Mouse (Mus musculus) left cerebral cortex, adult 2 months (tissue): Measurements from ENCODE around the gene Itgad. TPM values are rescaled to one million over a fixed set of nuclear protein-coding genes. Genes with fewer than 3 reads are reported as not detected.
"Not testable (repeated sequence)": the region's sequence is repeated elsewhere in the genome, so short reads cannot be mapped to it uniquely, and the experiment has no call there.

Source experiments
- DNase-seq, 2 experiments: peaks; one replicate each; pipeline ENCODE4 v3.0.0; 2021 to 2022; ENCODE audit warnings: low spot score in 2 of 2, mixed read lengths in 1 of 2; ENCODE audit errors: extremely low spot score in 1 of 2
- H3K27ac ChIP-seq: fragments of 200-600 bp; 2 replicates; pipeline ENCODE4 v1.8.1; 2022
- H3K4me3 ChIP-seq: fragments of 200-600 bp; 2 replicates; pipeline ENCODE4 v1.8.1; 2022
- CTCF ChIP-seq: fragments of 200-600 bp; IDR thresholded peaks from 2 replicates; pipeline ENCODE4 v1.8.1; 2022; ENCODE audit warnings: antibody characterized with exemption, mild to moderate bottlenecking, moderate library complexity
- intact Hi-C: fragments of 180-260 bp; cut with DNase I; formaldehyde crosslinking; loops from one replicate; pipeline ENCODE4 v1.15.1; 2025
- total RNA-seq, 2 experiments: library from RNA; stranded (reverse); gene quantifications; 2 replicates each; pipeline ENCODE4 v1.2.3; 2021

The Itgad gene
- total RNA-seq, 2 experiments from 2014 or later = not detected

DNA sequence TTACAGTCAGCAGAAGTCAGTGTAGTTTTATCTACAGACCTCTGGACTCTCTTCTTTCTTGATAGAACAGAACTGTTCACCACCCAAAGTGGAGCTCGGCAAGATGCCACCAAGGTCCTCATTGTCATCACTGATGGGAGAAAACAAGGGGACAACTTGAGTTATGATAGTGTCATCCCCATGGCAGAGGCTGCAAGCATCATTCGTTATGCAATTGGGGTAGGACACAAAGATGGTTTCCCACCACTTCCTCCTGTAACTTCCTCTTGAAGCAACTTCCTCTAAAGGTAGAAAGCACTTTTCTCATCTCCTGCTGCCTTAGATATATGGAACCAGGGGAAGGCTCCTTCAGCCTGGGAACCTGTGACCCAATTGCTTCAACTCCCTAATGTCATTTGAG lies 20.6 kb upstream of the Itgad start:
- no peak for DNase-seq
- no peak overlapping the region for H3K4me3 ChIP-seq
- intact Hi-C loops = no loop called here
- no peak overlapping the region for H3K27ac ChIP-seq
- no peak for TF ChIP-seq CTCF

DNA sequence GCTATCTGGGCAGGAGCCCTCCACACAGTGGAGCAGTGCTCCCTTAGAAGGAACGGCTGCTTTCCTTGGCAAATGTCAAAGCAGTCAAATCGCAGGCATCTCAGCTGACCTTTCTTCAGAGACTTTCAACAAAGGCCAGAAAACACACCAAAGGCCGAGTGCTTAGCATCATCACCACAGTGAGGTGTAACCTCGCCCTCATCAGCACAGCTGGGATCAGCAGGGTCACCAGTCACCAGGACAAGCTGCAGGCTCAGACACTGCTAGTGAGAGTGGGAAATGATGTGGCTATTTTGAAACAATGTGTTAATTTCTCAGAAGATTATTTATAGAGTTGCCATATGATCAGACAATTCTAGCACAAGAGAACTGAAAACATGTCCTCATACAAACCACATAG lies 17.2 kb upstream of the Itgad start:
- H3K27ac ChIP-seq = no peak overlapping the region
- no peak for DNase-seq
- intact Hi-C loops = no loop called here
- no peak overlapping the region for H3K4me3 ChIP-seq
- TF ChIP-seq CTCF = no peak

DNA sequence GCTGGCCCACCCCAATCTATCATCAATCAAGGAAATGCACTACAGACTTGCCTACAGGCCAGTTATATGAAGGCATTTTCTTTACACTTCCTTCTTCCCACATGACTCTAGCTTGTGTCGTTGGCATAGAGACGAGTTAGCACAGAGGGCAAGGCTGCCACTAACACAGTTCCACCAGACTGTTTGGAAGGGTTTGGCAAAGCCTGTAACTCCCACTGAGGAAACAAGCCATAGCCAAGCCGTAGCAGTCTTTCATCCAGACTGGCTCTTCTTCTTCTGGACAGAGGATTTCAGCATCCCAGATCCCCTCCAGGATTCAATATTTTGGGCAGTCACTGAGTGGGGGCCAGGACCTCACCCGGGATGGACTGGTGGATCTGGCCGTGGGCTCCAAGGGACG lies 14.6 kb upstream of the Itgad start:
- DNase-seq = no peak
- H3K27ac ChIP-seq = no peak overlapping the region
- no peak for TF ChIP-seq CTCF
- intact Hi-C loops = no loop called here
- H3K4me3 ChIP-seq = no peak overlapping the region

DNA sequence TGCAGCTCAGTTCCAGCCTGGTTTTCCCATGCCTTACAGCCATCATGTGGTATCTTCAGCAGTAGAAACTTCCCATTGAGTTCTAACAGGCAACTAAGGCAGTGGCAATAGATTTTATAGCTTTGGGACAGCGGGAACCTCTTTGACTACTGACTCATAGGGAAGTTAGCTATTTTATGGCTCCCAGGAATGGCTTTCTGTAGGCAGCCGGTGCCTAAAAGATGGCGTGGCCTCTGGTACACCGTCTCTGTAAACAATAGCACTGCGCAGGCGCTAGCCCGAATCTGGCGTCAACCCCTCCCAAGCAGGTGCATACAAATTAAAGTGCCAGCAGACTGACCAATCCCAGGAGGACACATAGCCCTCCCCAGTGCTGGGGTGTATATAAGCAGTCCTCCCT lies 3.2 kb upstream of the Itgad start:
- H3K4me3 ChIP-seq = no peak overlapping the region
- intact Hi-C loops = no loop called here

DNA sequence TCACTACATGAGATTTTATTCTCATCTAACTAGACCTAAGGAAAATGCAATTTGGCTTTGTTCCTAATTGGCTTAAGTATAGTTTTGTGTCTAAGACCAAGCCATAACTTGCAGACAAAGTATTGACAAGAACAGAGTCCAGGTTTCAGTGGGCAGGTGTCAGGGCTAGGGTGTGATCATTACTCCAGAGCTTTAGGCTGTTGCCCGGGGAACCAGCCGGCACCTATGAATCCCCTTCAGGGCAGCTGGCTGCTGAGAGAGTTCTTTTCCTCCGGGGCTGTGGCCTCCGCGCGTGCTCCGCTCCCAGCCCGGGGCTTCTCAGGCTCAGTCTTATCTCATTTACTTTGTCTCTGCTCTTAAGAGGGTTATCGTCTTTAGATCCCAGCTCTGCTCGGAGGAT lies 748 bp downstream of the Itgad start:
- no peak overlapping the region for H3K27ac ChIP-seq
- no peak overlapping the region for H3K4me3 ChIP-seq
- no peak for TF ChIP-seq CTCF
- no peak for DNase-seq
- intact Hi-C loops = no loop called here

More for the DNA sequence above, 3.2 kb upstream of the Itgad start:
- no peak overlapping the region for H3K27ac ChIP-seq
- no peak for TF ChIP-seq CTCF
- DNase-seq = no peak

DNA sequence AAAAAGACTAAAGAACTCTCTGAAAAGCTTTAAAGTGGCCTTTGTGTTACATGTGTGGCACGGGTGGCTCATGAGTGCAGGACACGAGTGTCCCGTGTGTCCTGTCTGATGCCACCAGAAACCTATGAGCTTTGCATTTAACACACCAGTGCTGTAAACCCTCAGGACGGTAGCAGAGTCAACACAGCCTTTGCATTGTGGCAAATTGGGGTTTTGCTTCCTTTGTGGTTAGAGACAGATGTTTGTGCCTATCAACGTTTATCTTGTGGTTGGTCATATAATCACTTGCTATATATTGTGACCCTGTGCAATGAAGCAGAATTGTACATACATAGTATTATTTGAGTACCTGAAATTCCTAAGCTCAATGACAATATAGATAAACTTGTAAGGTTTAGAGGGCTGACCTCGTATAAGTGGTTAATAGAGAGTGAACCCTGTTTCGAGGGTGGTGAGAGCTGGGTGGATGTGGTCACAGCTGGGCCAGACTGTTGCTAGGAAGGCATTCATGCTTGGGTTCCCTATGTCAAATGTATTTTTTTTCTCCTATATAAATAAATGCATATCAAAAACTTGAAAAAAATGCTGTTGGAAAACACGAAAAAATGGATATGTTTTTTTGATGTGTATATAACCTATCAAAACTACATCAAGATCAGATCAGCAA lies 4.6 kb downstream of the Itgad start:
- DNase-seq, H3K27ac ChIP-seq, H3K4me3 ChIP-seq, intact Hi-C loops: not testable (repeated sequence)

DNA sequence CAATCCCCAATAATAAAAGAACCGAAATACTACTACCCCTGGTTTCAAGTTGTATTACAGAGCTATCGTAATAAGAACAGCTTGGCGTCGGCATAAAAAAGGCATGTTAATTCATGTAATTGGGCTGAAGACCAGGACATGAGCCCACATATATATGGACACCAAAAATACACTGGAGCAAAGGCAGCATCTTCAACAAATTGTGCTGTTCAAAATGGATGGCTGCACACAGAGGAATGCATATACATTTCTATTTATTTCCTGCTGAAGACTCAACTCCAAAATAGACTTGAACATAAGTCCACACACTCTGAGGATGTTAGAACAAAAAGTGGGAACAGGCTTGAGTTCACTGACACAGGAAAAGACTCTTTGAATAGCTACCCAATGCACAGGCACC lies 9.8 kb downstream of the Itgad start:
- TF ChIP-seq CTCF = no peak
- no peak overlapping the region for H3K4me3 ChIP-seq
- no peak for DNase-seq

DNA sequence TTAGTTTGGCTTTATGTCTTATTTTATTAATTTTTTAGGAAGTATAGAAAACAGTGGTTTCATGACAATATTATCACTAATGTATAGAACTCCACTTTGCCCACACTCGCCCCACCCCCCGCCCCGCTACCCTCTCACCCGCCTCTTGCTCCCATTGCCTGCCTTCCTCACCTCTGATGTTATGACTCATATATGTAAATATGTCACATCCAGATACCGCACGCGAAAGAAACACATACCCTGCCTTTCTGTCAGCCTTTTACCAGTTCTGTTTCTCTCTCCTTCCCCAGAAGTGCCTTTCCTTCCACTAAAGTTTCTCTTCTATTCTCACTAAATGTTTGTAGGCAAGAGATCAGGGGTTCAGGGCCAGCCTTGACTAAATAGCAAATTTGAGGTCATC lies 12.2 kb downstream of the Itgad start:
- DNase-seq = no peak
- no peak overlapping the region for H3K27ac ChIP-seq
- intact Hi-C loops = no loop called here
- no peak for TF ChIP-seq CTCF
- H3K4me3 ChIP-seq = no peak overlapping the region

More for the DNA sequence above, 9.8 kb downstream of the Itgad start:
- intact Hi-C loops = no loop called here
- H3K27ac ChIP-seq = no peak overlapping the region

DNA sequence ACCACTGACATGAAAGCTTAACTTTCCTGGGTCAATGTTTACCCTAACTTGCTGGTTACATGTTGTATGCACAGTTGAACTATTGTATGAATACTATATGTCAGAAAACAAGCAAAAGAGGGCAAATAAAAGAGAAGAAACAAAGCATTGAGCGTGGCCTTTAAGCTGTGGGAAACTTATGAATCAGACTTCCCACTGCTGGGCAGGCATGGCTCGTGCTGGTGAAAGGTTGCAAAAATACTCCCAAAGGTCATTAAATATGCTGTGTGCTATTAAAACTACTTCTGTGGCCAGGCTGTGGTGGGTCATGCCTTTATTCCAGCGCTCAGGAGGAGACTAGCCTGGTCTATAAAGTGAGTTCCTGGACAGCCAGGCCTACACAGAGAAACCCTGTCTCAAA lies 15.8 kb downstream of the Itgad start:
- no peak for TF ChIP-seq CTCF
- H3K27ac ChIP-seq = no peak overlapping the region
- no peak for DNase-seq
- intact Hi-C loops = no loop called here
- no peak overlapping the region for H3K4me3 ChIP-seq

DNA sequence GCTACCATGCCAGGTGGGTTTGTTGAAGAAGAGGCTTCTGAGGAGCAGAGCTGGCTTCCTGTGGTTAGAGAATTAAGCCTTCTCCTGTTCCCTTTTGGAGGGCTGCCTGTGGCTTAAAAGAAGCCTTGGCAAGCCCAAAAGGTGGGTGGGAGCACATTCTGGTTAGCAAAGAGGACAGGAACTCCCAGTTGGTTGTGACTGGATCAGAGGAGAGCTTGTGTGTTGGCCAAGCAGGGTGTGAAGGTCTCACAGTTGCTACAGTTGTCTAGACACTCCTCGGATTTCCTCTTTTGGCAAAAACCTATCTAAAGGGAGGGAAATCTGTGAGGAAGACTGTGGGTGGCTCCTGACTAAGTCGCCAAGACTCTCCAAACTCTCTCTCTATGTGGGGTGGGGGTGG lies 24.2 kb downstream of the Itgad start:
- no peak overlapping the region for H3K4me3 ChIP-seq
- TF ChIP-seq CTCF = no peak
- peak; percentile 12 to 56 for DNase-seq
- intact Hi-C loops = no loop called here
- no peak overlapping the region for H3K27ac ChIP-seq

DNA sequence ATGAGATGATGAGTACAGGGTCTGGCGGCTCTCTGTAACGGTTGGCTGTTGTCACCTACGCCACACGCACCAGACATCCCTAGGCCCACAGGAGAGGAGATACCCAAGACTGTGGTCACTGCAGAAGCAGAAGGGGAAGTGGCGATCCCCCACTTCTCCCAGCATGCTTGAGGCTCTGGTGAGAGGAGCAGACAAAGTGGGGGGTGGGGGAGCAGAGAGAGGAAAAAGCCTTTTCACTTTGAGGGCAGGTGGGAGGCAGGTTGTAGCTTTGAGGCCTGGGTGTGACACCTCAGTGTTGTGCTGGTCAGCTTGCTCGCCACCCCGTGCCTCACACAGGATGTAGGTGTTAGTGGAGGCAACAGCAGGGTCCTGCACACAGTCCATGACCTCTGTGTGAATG lies 25.9 kb downstream of the Itgad start:
- TF ChIP-seq CTCF = no peak
- no peak for DNase-seq
- intact Hi-C loops = no loop called here
- Histone ChIP-seq H3K4me3 (no peak overlapping the region), H3K27ac (no peak overlapping the region)

DNA sequence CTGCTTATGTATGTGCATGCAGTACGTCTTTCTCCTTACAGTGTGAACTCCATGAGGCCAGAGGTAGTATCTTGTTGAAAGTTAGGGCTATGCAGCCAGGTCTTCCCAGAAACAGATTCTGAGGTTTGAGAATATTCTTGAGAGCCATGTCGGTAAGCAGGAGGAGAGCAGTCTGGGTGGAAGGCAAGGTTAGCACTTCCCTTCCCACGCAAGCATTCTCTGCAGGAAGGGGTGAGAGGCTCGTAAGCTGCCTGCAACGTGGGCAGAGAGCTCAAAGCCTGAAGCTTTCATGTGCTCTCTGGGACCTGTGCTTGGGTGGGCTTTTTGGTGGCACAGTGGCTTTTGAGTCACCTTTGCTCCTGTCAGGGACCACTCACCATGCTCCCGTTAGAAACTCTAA lies 26.4 kb downstream of the Itgad start:
- intact Hi-C loops = no loop called here

DNA sequence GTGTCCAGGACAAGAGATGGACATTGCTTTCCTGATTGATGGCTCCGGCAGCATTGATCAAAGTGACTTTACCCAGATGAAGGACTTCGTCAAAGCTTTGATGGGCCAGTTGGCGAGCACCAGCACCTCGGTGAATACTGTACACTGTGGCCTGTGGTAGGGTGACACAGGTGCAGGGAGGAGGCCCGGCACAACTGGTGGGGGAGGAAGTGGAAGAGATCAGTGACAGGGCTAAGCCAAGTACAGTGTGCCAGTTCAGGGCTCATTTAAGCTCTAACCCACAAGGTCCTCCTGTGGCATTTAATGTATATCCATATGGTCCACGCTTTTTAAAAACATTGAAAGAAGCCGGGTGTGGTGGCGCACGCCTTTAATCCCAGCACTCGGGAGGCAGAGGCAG lies 27.5 kb downstream of the Itgad start:
- Histone ChIP-seq H3K4me3 (no peak overlapping the region), H3K27ac (no peak overlapping the region)
- intact Hi-C loops = no loop called here
- DNase-seq = no peak
- no peak for TF ChIP-seq CTCF

More for the DNA sequence above, 26.4 kb downstream of the Itgad start:
- no peak for TF ChIP-seq CTCF
- no peak overlapping the region for H3K27ac ChIP-seq
- DNase-seq = no peak
- H3K4me3 ChIP-seq = no peak overlapping the region

DNA sequence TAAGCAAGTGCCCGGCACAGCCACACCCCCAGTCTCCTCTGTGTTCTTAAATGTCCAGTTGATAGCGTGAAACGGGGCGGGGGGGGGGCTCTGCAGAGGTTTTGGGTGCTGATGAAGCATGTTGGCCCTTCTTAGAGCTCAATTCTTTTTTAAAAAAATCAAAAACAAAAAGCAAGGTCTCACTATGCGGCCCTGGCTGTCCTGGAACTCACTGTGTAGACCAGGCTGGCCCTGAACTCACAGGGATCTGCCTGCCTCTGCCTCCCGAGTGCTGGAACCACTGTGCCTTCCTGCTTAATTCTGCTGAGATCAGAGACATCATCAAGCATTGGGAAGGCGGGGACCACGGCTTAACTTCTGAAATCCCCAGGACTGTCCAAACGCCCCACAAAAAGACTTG lies 47.4 kb downstream of the Itgad start:
- no peak for TF ChIP-seq CTCF
- H3K27ac ChIP-seq = no peak overlapping the region
- intact Hi-C loops = no loop called here
- no peak overlapping the region for H3K4me3 ChIP-seq
- DNase-seq = no peak
